Mouse (Mus musculus): ENCODE measurements around the gene Olfr113. TPM values are rescaled to one million over a fixed set of nuclear protein-coding genes. Genes with fewer than 3 reads are reported as not detected.
"Not testable (repeated sequence)": the region's sequence is repeated elsewhere in the genome, so short reads cannot be mapped to it uniquely, and the experiment has no call there.

Gene Olfr113
- not detected in 2 replicates for polyA plus RNA-seq (2014; fragmentation: Nextera tagmentation; extraction: Ambion mirVana)

GRCm38 (mm10) chr17:37577563-37577962, at the start of gene Olfr113:
Gene Olfr113 (minus strand): TSS chr17:37577663.
- DNase-seq (ENCODE audit: low spot score) (no peak), ATAC-seq (ENCODE audit: low read depth) (no peak)
- Histone ChIP-seq H3K4me3 (ENCODE audit: low read depth, low read length) (no peak within 1 kb of the TSS), H3K27me3 (replicated peaks; ENCODE audit: control insufficient read depth, insufficient read depth, low read length) (no peaks in the 10 kb centered on the region), H3K36me3 (ENCODE audit: control insufficient read depth, insufficient read depth, low read length) (no peaks in the 10 kb centered on the region), H3K9ac (ENCODE audit: low read depth, low read length) (no peak within 1 kb of the TSS), H3K4me2 (ENCODE audit: low read depth, low read length) (no peak within 1 kb of the TSS), H3K9me3 (ENCODE audit: control insufficient read depth, low read length) (no peaks in the 10 kb centered on the region), H3K27ac (replicated peaks; ENCODE audit: low read depth, low read length) (no peak within 1 kb of the TSS), H3K4me1 (ENCODE audit: control insufficient read depth, insufficient read depth, low read length) (no peaks in the 10 kb centered on the region)

GRCm38 (mm10) chr17:37627009-37627408, 49.5 kb upstream of the Olfr113 start, which contains the start of the genes Olfr115 and Olfr116:
Gene Olfr115 (minus strand): TSS chr17:37627109.
Gene Olfr116 (minus strand): TSS chr17:37627199.
- no peaks in the 10 kb centered on the region for H3K27me3 ChIP-seq (replicated peaks; ENCODE audit: control insufficient read depth, insufficient read depth, low read length)
- no peak within 1 kb of the TSS for H3K27ac ChIP-seq (replicated peaks; ENCODE audit: low read depth, low read length)
- H3K36me3 ChIP-seq (ENCODE audit: control insufficient read depth, insufficient read depth, low read length), result no peaks in the 10 kb centered on the region
- no peak within 1 kb of the TSS for H3K9ac ChIP-seq (ENCODE audit: low read depth, low read length)
- H3K4me3 ChIP-seq (ENCODE audit: low read depth, low read length), result no peak within 1 kb of the TSS
- no peaks in the 10 kb centered on the region for H3K4me1 ChIP-seq (ENCODE audit: control insufficient read depth, insufficient read depth, low read length)
- H3K4me2 ChIP-seq (ENCODE audit: low read depth, low read length), result no peak within 1 kb of the TSS
- ATAC-seq (ENCODE audit: low read depth), result no peak
- no peak for DNase-seq (ENCODE audit: low spot score)
- no peaks in the 10 kb centered on the region for H3K9me3 ChIP-seq (ENCODE audit: control insufficient read depth, low read length)
- WGBS, result 76% methylated on average over 2 of the region's 2 CpGs

- DNase-seq (ENCODE audit: low spot score), result no peak
- no peak within 1 kb of the TSS for H3K9ac ChIP-seq (ENCODE audit: low read depth, low read length)
- H3K4me2 ChIP-seq (ENCODE audit: low read depth, low read length), result no peak within 1 kb of the TSS
- no peak within 1 kb of the TSS for H3K27ac ChIP-seq (replicated peaks; ENCODE audit: low read depth, low read length)
- H3K9me3 ChIP-seq (ENCODE audit: control insufficient read depth, low read length), result no peaks in the 10 kb centered on the region
- no peaks in the 10 kb centered on the region for H3K36me3 ChIP-seq (ENCODE audit: control insufficient read depth, insufficient read depth, low read length)
- H3K27me3 ChIP-seq (replicated peaks; ENCODE audit: control insufficient read depth, insufficient read depth, low read length), result no peaks in the 10 kb centered on the region
- no peak within 1 kb of the TSS for H3K4me3 ChIP-seq (ENCODE audit: low read depth, low read length)
- no peaks in the 10 kb centered on the region for H3K4me1 ChIP-seq (ENCODE audit: control insufficient read depth, insufficient read depth, low read length)
- no peak for ATAC-seq (ENCODE audit: low read depth)
Observed at GRCm38 (mm10) chr17:37592643-37593042, 15.2 kb upstream of the Olfr113 start, which contains the start of gene Olfr114. Gene Olfr114 (minus strand): TSS chr17:37592743.

GRCm38 (mm10) chr17:37569351-37569750, 8.1 kb downstream of the Olfr113 start, which contains the start of gene Olfr112:
Gene Olfr112 (minus strand): TSS chr17:37569451.
- no peaks in the 10 kb centered on the region for H3K4me1 ChIP-seq (ENCODE audit: control insufficient read depth, insufficient read depth, low read length)
- no peaks in the 10 kb centered on the region for H3K9me3 ChIP-seq (ENCODE audit: control insufficient read depth, low read length)
- no peak within 1 kb of the TSS for H3K27ac ChIP-seq (replicated peaks; ENCODE audit: low read depth, low read length)
- no peak within 1 kb of the TSS for H3K9ac ChIP-seq (ENCODE audit: low read depth, low read length)
- ATAC-seq (ENCODE audit: low read depth), result no peak
- H3K27me3 ChIP-seq (replicated peaks; ENCODE audit: control insufficient read depth, insufficient read depth, low read length), result no peaks in the 10 kb centered on the region
- DNase-seq (ENCODE audit: low spot score), result no peak
- no peaks in the 10 kb centered on the region for H3K36me3 ChIP-seq (ENCODE audit: control insufficient read depth, insufficient read depth, low read length)
- no peak within 1 kb of the TSS for H3K4me3 ChIP-seq (ENCODE audit: low read depth, low read length)
- H3K4me2 ChIP-seq (ENCODE audit: low read depth, low read length), result no peak within 1 kb of the TSS

DNA sequence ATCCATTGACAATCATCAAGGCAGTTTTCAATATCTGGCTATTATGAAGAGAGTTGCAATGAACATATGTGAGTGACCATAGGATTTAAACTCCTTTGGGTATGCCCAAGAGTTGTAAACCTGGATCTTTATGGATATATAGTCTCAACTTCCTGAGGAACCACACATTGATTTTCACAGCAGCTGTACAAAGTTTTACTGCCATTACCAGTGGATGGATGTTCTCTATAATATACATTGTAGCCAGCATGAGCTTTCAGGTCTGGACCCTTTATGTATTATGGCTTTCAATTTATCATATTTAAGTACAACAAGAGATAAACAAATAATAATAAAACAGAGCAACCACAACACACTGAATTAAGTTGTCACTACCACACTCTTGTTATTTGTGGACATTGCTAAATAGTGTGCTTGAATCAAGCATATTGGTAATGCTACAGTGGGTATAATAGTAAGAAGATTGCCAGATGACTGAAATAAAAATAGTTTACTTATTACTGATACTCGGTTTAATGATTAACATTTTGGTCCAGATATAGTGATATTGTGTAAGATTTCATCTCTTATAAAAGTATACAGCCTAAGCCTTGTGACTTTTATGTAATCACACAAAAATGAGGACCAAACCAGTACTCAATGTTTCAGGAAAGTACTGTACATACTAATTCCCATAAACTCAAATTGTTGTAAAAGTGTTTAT, 18.4 kb downstream of the Olfr113 start:
- H3K4me3 ChIP-seq (ENCODE audit: low read depth, low read length), result no peak overlapping the region
- no peak overlapping the region for H3K27ac ChIP-seq (replicated peaks; ENCODE audit: low read depth, low read length)
- H3K4me2 ChIP-seq (ENCODE audit: low read depth, low read length), result no peak overlapping the region
- H3K9me3 ChIP-seq (ENCODE audit: control insufficient read depth, low read length), result no peaks in the 10 kb centered on the region
- no peak overlapping the region for H3K9ac ChIP-seq (ENCODE audit: low read depth, low read length)
- DNase-seq (ENCODE audit: low spot score) (no peak), ATAC-seq (ENCODE audit: low read depth) (no peak)
- WGBS, result 46% methylated on average over 1 of the region's 1 CpGs
- no peaks in the 10 kb centered on the region for H3K27me3 ChIP-seq (replicated peaks; ENCODE audit: control insufficient read depth, insufficient read depth, low read length)
- H3K4me1 ChIP-seq (ENCODE audit: control insufficient read depth, insufficient read depth, low read length), result no peaks in the 10 kb centered on the region
- no peaks in the 10 kb centered on the region for H3K36me3 ChIP-seq (ENCODE audit: control insufficient read depth, insufficient read depth, low read length)

DNA sequence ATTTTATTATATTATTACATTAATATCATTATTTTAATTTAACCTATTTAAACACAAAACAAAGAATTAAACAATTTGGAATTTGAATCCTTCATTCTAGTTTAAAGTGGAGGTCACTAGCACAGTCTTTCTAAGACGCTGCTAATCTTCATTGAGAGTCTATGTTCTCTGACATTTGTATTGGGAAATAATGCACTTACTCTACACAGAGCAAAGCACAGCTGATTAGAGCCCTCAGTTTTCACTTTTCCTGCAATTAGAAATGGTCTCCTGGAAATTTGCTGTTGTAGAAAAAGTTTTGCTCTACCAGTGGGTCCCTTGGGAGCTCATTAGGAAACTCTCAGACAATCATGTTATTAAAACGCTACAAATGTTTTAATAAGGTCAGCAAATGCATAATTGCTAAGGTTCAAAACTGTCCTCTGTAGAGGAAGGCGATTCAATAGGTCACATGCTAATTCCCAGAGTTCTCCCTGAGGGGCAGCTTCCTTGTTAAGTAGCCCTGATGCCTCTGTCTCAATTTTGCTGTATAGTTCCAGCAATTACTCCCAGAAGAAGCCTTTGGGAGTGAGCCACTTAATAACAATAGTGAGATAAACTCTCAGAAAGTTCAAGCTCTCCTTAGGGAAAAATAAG, 33.5 kb downstream of the Olfr113 start:
- 41% methylated on average over 3 of the region's 3 CpGs for WGBS
- H3K9ac ChIP-seq (ENCODE audit: low read depth, low read length), result no peak overlapping the region

DNA sequence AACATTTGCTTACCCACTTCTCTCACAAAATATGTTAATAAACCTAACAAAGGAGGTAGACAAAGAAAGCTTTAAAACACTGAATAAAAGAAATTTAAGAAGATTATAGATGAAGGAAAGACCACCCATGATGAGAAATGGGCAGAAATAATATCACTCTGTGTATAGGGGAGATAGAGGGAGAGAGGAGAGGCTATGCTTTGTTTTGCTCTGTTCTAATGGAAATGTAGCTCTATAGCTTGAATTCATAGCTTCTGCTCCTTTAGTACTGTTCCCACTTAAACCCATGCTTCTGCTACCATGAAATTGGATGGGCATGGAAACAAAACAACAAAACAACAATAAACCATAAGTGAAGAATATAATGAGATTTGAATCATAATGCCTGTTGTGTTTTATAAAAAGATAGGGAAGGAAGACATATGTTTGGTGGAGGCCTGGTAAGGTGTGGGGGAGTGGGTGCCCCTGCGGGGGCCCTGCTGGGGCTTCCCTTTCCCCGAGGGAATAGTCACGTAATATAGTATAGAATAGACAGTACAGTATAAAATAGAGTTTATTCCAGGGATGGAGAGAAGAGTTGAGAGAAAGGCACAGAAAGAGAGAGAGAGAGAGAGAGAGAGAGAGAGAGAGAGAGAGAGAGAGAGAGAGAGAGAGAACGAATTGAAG, 35.9 kb downstream of the Olfr113 start:
- H3K9me3 ChIP-seq (ENCODE audit: control insufficient read depth, low read length), result no peaks in the 10 kb centered on the region

More for the DNA sequence above, 33.5 kb downstream of the Olfr113 start:
- DNase-seq (ENCODE audit: low spot score) (peak; percentile 56), ATAC-seq (ENCODE audit: low read depth) (no peak; the same call in 1 of the 2 replicates)
- no peaks in the 10 kb centered on the region for H3K9me3 ChIP-seq (ENCODE audit: control insufficient read depth, low read length)
- H3K4me2 ChIP-seq (ENCODE audit: low read depth, low read length), result no peak overlapping the region
- H3K4me1 ChIP-seq (ENCODE audit: control insufficient read depth, insufficient read depth, low read length), result no peaks in the 10 kb centered on the region
- no peak overlapping the region for H3K27ac ChIP-seq (replicated peaks; ENCODE audit: low read depth, low read length)
- H3K27me3 ChIP-seq (replicated peaks; ENCODE audit: control insufficient read depth, insufficient read depth, low read length), result no peaks in the 10 kb centered on the region
- H3K36me3 ChIP-seq (ENCODE audit: control insufficient read depth, insufficient read depth, low read length), result no peaks in the 10 kb centered on the region
- H3K4me3 ChIP-seq (ENCODE audit: low read depth, low read length), result no peak overlapping the region

DNA sequence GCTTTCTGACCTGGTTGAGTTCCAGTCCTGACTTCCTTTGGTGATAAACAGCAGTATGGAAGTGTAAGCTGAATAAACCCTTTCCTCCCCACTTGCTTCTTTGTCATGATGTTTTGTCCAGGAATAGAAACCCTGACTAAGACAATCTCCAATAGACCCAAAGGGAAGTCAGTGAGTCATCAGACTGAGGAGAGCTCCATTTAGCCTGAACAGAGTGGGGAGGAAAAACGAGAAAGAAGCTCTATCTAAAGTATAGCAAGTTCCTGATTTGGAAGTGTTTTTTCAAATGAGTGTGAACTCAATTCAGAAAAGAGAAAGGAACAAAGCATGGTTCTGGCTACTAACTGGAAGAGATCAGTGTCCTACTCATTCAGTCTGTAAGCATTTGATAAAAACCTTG, 39.0 kb downstream of the Olfr113 start:
- H3K36me3 ChIP-seq (ENCODE audit: control insufficient read depth, insufficient read depth, low read length); H3K4me1 ChIP-seq (ENCODE audit: control insufficient read depth, insufficient read depth, low read length); H3K4me2 ChIP-seq (ENCODE audit: low read depth, low read length); H3K9me3 ChIP-seq (ENCODE audit: control insufficient read depth, low read length); H3K4me3 ChIP-seq (ENCODE audit: low read depth, low read length); H3K27me3 ChIP-seq (replicated peaks; ENCODE audit: control insufficient read depth, insufficient read depth, low read length); DNase-seq (ENCODE audit: low spot score); H3K9ac ChIP-seq (ENCODE audit: low read depth, low read length); ATAC-seq (ENCODE audit: low read depth); H3K27ac ChIP-seq (replicated peaks; ENCODE audit: low read depth, low read length): not testable (repeated sequence)
- WGBS, result 44% methylated on average over 1 of the region's 1 CpGs

More for the DNA sequence above, 35.9 kb downstream of the Olfr113 start:
- Histone ChIP-seq H3K27me3 (replicated peaks; ENCODE audit: control insufficient read depth, insufficient read depth, low read length) (no peaks in the 10 kb centered on the region), H3K36me3 (ENCODE audit: control insufficient read depth, insufficient read depth, low read length) (no peaks in the 10 kb centered on the region), H3K9ac (ENCODE audit: low read depth, low read length) (no peak overlapping the region), H3K4me1 (ENCODE audit: control insufficient read depth, insufficient read depth, low read length) (no peaks in the 10 kb centered on the region), H3K27ac (replicated peaks; ENCODE audit: low read depth, low read length) (no peak overlapping the region), H3K4me3 (ENCODE audit: low read depth, low read length) (no peak overlapping the region), H3K4me2 (ENCODE audit: low read depth, low read length) (no peak overlapping the region)
- DNase-seq (ENCODE audit: low spot score), result no peak
- WGBS, result 84% methylated on average over 4 of the region's 4 CpGs
- ATAC-seq (ENCODE audit: low read depth), result no peak

All from embryonic facial prominence, embryonic 14.5 days (tissue).